Mouse (Mus musculus) CD4-positive, CD25-positive, alpha-beta regulatory T cell, adult 4 months (primary cell): ENCODE measurements at regions not wholly inside any gene's neighbourhood (a gene's known extent, or its start where the extent isn't known, plus 50 kb on each side); places are given as distances from the start of the nearest gene placed in this dataset.
A peak's percentile ranks its signal among the peaks of the same experiment; 100 is the strongest.

Experiments
- ATAC-seq: one replicate; pipeline ENCODE4 v1.8.0; 2017

DNA sequence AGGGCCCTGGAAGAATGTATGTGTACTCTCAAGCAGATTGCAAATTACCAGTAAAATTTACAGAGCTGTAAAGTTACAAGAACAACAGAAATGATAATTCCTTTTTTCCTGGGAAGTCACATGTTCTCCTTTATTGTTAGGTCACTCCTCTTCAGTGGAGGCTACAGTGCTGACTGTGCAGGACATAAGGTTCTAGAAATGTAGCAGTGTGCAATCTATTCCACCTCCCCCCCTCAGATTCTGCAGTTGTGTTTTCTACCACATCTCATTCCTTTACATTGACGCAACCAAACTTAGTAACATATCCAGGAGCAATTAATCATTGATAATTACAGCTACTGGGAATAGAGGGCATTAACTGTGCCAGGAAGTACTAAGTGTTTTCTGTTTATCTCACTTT is 385.3 kb upstream of the Tnc start:
- no peak for ATAC-seq

GRCm38 (mm10) chr4:64437744-64438594 is 391.2 kb upstream of the Tnc start:
- ATAC-seq = no peak

DNA sequence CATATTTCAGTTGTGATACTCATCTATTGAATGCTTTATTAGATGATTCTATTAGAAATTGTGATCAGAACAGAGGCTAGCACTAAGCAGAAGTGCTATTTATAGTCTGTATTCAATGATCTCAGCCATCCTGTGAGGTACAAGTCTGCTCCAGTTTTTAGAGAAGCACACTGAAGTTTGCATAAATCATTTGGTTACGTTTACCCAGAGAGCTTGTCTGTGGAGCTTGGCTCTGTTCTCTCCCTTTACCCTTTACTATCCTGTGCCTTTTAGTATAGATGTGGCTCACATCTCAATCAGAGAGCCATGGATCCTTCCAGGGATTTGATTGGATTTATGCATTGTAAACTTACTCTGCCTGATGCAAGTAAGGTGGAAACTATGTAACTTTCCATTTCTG is 404.6 kb upstream of the Tnc start:
- no peak for ATAC-seq

GRCm38 (mm10) chr4:64451946-64452345 is 405.1 kb upstream of the Tnc start:
- no peak for ATAC-seq

GRCm38 (mm10) chr4:64492260-64492962 is 445.6 kb upstream of the Tnc start:
- no peak for ATAC-seq

- peak; percentile 92 for ATAC-seq
Observed at GRCm38 (mm10) chr4:64497759-64498158, 450.9 kb upstream of the Tnc start.

DNA sequence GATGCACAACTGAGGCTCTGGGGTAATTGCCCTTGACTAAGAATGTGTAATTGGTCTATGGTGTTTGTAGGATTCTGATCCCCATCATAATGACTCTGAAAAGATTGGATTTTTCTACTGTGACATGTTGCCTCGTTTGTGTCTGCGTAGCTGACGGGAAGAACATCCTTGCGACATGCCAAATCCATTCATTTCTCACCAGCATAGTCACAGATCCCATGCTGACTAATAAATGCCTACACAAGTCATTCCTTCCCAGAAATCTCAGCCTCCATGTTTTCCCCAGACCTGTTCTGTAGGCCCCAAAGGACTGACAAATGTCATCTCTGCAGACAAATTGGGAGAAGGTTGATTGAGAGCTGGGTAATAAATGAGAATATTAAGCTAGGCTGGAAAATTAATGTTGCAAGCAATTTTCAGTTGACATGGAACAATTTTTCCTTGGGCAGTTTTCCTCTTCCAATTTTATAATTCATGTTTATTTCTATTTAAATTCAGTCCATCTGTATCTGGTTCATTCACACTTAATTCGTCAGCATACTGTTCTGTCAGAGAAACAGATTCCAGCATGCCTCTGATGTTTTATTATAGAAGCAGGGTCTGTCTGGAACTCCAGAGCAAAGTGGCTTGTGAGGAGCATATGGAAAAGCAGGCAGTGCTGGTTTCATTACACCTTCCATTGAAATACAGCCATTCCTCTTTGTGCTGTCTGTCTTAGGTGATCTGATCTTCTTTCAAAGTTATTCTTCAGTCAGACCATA is 454.0 kb upstream of the Tnc start:
- ATAC-seq = no peak

DNA sequence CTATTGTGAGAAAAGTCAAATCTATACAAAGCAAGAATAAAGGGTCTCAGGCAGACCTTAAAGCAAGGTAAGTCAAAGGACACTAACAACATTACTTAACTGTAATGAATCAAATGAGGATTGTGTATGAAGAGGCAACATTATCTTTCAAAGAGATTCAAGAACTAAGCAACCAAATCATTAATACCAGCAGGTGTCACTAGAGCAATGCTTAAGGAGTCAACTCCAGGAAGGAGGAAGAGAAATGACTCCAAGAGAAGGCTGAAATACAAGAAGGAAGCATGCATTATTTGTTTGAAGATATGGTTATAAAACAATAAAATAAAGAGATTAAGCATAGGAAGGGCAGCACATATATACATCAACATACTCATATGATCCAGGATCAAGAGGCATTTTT is 475.1 kb upstream of the Tnc start:
- ATAC-seq = no peak

GRCm38 (mm10) chr4:64527724-64528332 is 481.0 kb upstream of the Tnc start:
- ATAC-seq = no peak

GRCm38 (mm10) chr4:64530585-64530984 is 483.8 kb upstream of the Tnc start:
- ATAC-seq = no peak

DNA sequence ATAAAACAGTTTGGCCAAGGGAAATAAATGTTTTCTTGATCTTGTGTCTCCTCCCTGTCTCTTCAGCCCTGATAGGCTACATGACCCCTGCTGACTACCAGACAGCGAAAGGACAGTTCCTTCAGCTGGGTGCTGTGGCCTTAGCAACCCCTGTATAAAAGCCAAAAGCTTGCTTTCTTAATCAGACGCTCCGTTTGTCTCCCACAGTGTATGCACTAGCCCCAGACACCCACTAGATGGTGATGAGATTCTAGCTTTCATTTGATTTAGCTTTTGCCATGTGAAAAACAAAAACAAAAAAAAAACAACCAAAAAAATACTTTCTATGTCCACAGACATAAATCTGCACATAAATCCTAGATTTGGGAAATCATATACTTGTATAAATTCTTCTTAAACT is 486.2 kb upstream of the Tnc start:
- ATAC-seq = no peak

DNA sequence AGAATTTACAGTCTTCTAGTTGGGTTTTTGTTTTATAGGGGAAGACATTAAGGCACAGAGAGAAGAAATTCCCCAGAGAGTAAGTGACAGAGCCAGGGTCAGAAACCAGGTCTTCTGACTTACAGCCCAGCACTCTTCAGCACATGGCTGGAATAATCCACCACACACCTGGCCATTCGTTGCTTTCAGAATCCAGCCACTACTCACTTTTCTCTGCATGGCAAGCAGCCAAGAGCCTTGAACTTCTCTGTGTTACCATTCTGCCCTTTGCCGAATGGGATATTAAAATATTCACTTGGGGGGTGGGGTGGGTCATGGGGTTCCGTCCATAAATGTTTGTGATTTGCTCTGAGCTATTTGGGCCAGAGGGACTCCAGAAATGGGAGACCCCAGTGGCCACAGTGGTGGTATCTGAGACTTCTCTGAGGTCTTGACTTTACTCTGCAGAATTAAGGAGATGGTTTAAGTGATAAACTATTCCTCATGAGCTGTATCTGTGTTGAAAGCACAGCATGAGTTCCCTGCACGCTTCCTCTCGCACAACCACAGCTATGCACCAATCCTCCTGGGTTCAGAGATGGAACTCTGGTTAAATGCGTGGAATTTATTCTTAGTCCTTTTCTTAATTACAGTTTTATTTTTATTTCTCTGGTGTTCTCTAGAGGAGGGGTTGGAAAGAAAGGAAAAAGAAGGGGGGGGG is 488.9 kb upstream of the Tnc start:
- no peak for ATAC-seq

DNA sequence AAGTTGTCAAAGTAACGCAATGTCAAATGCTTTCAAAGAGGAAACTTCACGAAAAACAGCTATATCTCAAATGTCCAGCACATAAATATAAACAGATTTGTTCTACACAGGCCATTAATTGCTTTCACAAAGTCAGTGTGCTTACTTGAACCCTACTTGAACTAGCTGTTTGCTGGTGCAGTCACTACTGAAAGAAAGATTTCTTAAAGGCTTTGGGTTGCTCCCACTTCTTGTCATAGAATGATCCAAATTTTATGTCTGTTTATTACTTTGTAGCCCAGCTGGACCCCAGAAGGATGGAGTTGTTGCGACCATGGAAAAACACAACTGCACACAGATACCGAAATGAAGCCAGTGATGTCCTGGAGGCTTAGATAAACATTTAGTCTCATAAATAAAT is 491.2 kb upstream of the Tnc start:
- no peak for ATAC-seq

- no peak for ATAC-seq
Observed at GRCm38 (mm10) chr4:64544576-64545185, 497.9 kb upstream of the Tnc start.

DNA sequence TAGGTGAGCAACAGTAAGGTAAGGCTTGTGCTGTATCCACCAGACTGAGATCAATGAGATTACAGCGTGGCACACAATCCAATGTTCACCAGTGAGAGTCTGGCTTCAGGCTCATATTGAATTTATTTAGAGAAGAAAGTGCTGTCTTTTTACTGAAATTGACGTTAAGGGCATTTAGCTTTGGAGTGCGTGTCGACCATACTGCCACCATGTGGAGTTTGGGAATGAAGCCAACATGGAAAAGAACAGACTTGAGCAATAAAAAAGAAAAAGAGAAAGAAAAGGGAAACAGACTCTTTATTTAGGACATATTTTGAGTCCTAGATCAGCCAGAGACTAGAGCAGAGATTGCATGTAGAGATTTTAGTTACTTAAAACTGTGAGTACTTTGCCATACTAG is 499.6 kb upstream of the Tnc start:
- no peak for ATAC-seq

DNA sequence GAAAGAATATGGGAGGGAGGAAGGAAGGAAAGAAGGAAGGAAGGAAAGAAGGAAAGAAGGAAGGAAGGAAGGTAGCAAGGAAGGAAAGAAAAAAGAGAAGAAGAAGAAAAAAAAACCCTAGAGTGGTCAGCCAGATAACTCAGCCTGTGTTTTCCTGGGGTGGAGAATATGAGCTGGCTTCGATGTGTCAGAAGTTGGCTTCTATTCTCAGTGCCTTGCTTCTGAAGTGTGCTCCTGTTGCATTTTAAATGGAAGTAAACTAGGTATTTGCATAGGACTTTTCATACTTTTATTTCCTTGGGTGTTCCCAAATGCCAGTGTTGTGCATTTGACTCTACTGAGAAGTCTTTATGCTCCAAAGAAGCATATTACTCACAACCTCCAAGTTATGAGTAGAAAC is 515.7 kb upstream of the Tnc start:
- ATAC-seq = no peak

- ATAC-seq = no peak
Observed at GRCm38 (mm10) chr4:64563996-64564395, 517.2 kb upstream of the Tnc start.

GRCm38 (mm10) chr4:64570666-64571065 is 523.9 kb upstream of the Tnc start:
- ATAC-seq = no peak

DNA sequence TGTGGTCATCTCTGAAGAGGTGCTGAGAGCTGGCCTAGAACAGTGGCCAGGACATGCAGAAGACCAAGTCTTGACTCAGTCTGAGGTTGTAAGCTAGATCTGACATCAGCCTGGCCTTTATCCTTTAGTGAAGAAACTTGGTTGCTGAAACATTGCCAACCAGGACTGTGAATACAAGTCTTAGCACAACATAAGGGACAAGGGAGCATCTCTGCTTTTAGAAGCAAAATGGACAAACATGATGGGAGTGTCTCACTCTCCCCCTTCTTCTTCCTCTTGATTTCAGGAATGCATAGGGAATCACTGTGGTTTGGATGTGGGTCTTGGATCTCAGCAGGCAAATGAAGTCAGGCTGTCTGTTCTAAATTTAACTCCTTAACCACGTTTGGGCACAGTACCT is 529.1 kb upstream of the Tnc start:
- no peak for ATAC-seq

DNA sequence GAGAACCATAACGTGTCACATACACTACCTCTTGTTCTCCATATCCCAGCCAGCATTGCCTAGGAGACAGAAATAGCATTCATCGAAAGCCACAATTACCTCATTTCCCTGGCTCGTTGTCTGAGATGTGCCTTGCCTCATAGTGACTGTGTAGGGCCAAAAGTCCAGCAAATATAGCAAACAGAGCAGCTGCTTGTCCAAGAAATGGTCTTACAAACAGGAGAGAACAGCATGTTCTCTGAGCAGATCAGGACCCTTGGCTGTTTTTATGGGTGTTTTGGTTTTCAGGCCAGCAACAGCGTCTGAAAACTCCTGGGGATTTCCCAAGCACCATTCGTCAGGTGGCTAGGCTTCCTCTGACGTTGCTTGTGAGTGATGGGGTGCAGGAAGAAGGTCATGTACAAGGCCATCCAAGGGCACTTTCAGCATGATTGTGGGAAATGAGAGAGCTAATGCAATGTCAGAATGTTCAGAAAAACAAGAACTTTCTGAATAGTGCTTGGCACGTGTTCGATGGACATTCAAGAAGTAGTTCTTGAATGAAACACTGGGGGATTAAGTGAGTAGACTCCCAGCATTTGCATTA is 528.9 kb upstream of the Pappa start:
- ATAC-seq = no peak

GRCm38 (mm10) chr4:64598465-64598864 is 525.5 kb upstream of the Pappa start:
- ATAC-seq = no peak

- ATAC-seq = no peak
Observed at GRCm38 (mm10) chr4:64599222-64599621, 524.8 kb upstream of the Pappa start.
